Mouse (Mus musculus) G1E (cell line): Measurements from ENCODE around the gene Atoh1. TPM values are rescaled to one million over a fixed set of nuclear protein-coding genes. Genes with fewer than 3 reads are reported as not detected.

Source experiments
- ATAC-seq: 2 replicates; pipeline ENCODE4 v1.8.0; 2016; ENCODE audit warnings: mild to moderate bottlenecking; ENCODE audit not compliant: insufficient number of reproducible peaks, poor library complexity, low FRiP score, severe bottlenecking; ENCODE audit errors: extremely low read depth
- DNase-seq: peaks from one replicate; pipeline ENCODE4 v3.0.0; 2012; ENCODE audit warnings: low spot score
- H3K27me3 ChIP-seq: 2 replicates; pipeline ENCODE4 v1.6.1; 2012; ENCODE audit warnings: mild to moderate bottlenecking, low read length, inconsistent platforms; ENCODE audit not compliant: insufficient read depth
- H3K36me3 ChIP-seq: replicated peaks from 2 replicates; pipeline ENCODE3; 2012; ENCODE audit warnings: mild to moderate bottlenecking, inconsistent platforms
- H3K4me1 ChIP-seq: 2 replicates; pipeline ENCODE4 v1.6.1; 2012; ENCODE audit warnings: low read depth, low read length, inconsistent platforms, mixed read lengths; ENCODE audit not compliant: insufficient read depth
- H3K4me3 ChIP-seq: 2 replicates; pipeline ENCODE4 v1.5.1; 2012; ENCODE audit warnings: low read depth, mild to moderate bottlenecking, inconsistent platforms, low read length, moderate library complexity, mixed read lengths
- H3K9me3 ChIP-seq: replicated peaks from 2 replicates; pipeline ENCODE4 v1.6.1; 2012; ENCODE audit warnings: inconsistent platforms
- CTCF ChIP-seq: IDR thresholded peaks from 2 replicates; pipeline ENCODE4 v1.5.1; 2012; ENCODE audit warnings: low read depth, low read length, inconsistent platforms, mixed read lengths
- GATA1 ChIP-seq: IDR thresholded peaks from 2 replicates; pipeline ENCODE4 v1.6.1; 2012; ENCODE audit warnings: borderline replicate concordance, low read length, inconsistent platforms, mixed read lengths
- GATA2 ChIP-seq: IDR thresholded peaks from 2 replicates; pipeline ENCODE4 v1.6.1; 2012; ENCODE audit warnings: low read depth, low read length, inconsistent platforms, borderline replicate concordance
- POLR2AphosphoS5 ChIP-seq: IDR thresholded peaks from 2 replicates; pipeline ENCODE4 v1.6.1; 2012; ENCODE audit warnings: low read depth, low read length, inconsistent platforms; ENCODE audit not compliant: insufficient replicate concordance
- TAL1 ChIP-seq: conservative IDR thresholded peaks from 2 replicates; pipeline ENCODE4 v1.6.1; 2012; ENCODE audit warnings: low read depth, low read length, inconsistent platforms, mixed read lengths
- polyA plus RNA-seq: library from polyadenylated mRNA; stranded (reverse); fragments of >175 nt; gene quantifications from 2 replicates; pipeline ENCODE4 v1.2.3, GENCODE M21; 2012
- total RNA-seq, 2 experiments: library from RNA; stranded (forward) in 1 of 2; stranded (reverse) in 1 of 2; fragments of 200-1000 nt in 1 of 2; fragments of >200 nt in 1 of 2; fragmentation: Nextera tagmentation in 1 of 2; gene quantifications; 2 replicates each; pipeline ENCODE4 v1.2.3; 2014 to 2017

The Atoh1 gene
- total and polyA plus RNA-seq, 3 experiments = not detected

DNA sequence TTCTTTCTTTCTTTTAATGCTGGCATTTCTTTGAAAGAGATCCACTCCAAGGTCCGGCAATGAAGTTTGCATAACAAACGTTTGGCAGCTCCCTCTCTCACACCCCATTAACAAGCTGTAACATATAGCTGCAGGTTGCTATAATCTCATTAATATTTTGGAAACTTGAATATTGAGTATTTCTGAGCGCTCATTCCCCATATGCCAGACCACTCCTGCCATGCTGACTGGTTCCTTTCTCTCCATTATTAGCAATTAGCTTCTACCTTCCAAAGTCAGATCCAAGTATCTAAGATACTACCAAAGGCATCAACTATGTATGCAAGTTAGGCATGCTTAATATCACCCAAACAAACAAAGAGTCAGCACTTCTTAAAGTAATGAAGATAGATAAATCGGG is 4.4 kb downstream of the Atoh1 start:
- ATAC-seq = no peak

DNA sequence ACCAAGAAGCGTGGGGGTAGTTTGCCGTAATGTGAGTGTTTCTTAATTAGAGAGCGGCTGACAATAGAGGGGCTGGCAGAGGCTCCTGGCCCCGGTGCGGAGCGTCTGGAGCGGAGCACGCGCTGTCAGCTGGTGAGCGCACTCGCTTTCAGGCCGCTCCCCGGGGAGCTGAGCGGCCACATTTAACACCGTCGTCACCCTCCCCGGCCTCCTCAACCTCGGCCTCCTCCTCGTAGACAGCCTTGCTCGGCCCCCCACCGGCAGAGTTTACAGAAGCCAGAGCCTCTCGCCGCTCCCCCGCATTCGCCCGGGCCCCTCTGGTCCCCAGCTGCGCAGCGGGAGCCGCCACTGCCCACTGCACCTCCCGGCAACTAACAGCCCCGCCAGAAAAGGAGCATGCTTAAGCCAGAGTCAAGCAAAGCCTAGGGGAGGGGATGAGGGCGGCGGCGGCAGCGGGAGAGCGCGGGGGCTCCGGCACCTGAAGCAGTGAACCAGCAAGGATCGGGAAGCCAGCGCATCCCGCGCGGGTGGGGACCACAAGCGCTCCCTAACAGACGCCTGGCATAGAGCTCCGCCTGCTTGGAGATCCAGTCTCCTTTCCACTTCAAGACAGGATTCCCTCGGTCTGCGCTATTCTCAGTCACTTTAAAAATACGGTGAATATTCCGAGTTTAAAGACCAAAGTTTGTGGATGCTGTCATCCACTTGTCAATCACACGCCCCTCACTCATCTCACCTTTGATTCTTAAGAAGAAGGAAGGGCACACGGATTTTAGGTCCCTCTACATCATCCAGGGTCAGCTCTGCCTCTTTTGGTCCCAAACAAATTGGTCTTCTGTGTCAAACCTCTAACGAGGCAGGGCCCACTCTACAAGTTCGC is 5.8 kb downstream of the Atoh1 start:
- no peaks in the 10 kb centered on the region for H3K36me3 ChIP-seq
- H3K4me1 ChIP-seq = no peaks in the 10 kb centered on the region
- ATAC-seq (no peak), DNase-seq (no peak)
- no peak for TF ChIP-seq TAL1
- no peak for TF ChIP-seq GATA2
- no peak for TF ChIP-seq GATA1
- TF ChIP-seq POLR2AphosphoS5 = no peak
- no peak for TF ChIP-seq CTCF
- H3K27me3 ChIP-seq = peaks cover 7% of the 10 kb centered on the region; the same call in 1 of the 2 replicates
- no peak overlapping the region for H3K4me3 ChIP-seq
- peaks cover 10% of the 10 kb centered on the region for H3K9me3 ChIP-seq

More for the DNA sequence above, 4.4 kb downstream of the Atoh1 start:
- Histone ChIP-seq H3K9me3 (peaks cover 18% of the 10 kb centered on the region), H3K27me3 (peaks cover 14% of the 10 kb centered on the region; the same call in 1 of the 2 replicates), H3K4me1 (no peaks in the 10 kb centered on the region), H3K36me3 (no peaks in the 10 kb centered on the region), H3K4me3 (no peak overlapping the region)
- no peak for DNase-seq
- TF ChIP-seq POLR2AphosphoS5 (no peak), GATA2 (no peak), GATA1 (no peak), TAL1 (no peak), CTCF (no peak)

DNA sequence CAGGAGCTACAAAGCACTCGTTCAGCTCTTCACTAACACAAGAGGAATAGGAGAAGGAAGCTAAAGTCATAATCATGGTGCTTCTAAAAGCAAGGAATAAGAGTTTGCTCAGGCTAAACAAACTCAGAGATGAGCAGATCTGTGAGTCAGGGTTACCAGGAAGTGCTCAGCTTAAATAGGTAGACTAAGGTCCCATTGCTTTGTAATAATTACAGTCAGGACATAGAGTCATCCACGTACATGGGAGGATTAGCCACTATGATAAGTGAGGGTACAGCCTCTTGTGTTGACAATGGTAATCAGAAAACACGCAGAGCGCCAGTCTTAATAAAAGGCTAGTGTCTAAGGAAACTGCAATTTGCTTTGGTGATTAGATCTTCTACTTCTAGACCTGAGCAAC is 7.4 kb downstream of the Atoh1 start:
- Histone ChIP-seq H3K9me3 (peaks cover 5% of the 10 kb centered on the region), H3K27me3 (peaks cover 3% of the 10 kb centered on the region; the same call in 1 of the 2 replicates), H3K4me3 (no peak overlapping the region), H3K36me3 (no peaks in the 10 kb centered on the region), H3K4me1 (no peaks in the 10 kb centered on the region)
- ATAC-seq (no peak), DNase-seq (no peak)
- no peak for TF ChIP-seq CTCF
- TF ChIP-seq GATA2 = no peak
- no peak for TF ChIP-seq POLR2AphosphoS5
- no peak for TF ChIP-seq GATA1
- TF ChIP-seq TAL1 = no peak

DNA sequence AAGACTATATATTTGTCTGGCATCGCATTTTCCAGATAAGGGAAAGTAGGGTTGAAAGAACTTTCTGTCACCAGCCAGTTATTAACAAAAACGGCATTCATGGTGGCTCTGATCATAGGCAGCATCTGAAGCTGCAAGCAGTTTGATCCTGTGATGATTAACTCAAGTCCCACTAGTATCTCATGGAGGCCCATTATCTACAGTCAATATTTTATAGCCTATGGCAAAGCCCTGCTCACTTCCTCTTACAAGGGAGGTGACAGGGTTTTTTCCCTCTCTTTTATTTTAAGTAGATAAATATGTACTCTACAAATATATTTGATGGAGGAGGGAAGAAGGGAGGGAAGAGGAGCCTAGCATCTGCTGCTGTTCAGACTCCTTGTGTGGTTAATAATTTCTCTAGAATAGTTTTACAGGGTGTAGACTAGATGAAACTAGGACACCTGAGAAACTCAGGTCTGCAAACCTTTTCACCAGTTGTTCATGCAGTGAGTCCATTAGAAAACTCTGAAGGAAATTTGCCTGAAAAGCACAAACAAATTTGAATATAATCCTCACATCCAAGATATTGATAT is 14.1 kb downstream of the Atoh1 start:
- no peaks in the 10 kb centered on the region for H3K27me3 ChIP-seq
- H3K9me3 ChIP-seq = no peaks in the 10 kb centered on the region
- no peaks in the 10 kb centered on the region for H3K4me1 ChIP-seq
- no peak for TF ChIP-seq CTCF
- TF ChIP-seq TAL1 = no peak
- no peak for TF ChIP-seq GATA2
- DNase-seq (no peak), ATAC-seq (no peak)
- no peaks in the 10 kb centered on the region for H3K36me3 ChIP-seq
- no peak overlapping the region for H3K4me3 ChIP-seq

DNA sequence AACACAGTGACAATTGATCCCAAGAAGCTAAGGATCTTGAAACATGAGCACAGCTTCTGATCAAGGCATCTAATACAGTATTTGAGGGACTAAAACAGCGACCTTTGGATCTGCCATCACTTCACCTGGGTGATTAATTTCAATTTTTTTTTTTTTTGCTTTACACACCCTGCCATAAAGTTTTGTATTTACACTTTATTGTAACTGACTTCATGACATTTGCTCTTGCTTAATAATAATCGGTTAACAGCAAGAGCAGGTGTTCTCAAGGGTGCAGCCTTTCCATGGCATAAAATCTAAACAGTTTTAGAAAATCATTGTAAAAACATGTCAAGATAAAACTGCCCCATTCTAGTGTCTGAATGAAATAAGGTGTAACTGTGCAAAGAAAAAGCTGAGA is 25.6 kb downstream of the Atoh1 start:
- Histone ChIP-seq H3K4me1 (no peaks in the 10 kb centered on the region), H3K27me3 (no peaks in the 10 kb centered on the region), H3K36me3 (no peaks in the 10 kb centered on the region), H3K4me3 (no peak overlapping the region), H3K9me3 (no peaks in the 10 kb centered on the region)
- DNase-seq = no peak
- no peak for ATAC-seq
- TF ChIP-seq POLR2AphosphoS5 (no peak), GATA1 (no peak)

DNA sequence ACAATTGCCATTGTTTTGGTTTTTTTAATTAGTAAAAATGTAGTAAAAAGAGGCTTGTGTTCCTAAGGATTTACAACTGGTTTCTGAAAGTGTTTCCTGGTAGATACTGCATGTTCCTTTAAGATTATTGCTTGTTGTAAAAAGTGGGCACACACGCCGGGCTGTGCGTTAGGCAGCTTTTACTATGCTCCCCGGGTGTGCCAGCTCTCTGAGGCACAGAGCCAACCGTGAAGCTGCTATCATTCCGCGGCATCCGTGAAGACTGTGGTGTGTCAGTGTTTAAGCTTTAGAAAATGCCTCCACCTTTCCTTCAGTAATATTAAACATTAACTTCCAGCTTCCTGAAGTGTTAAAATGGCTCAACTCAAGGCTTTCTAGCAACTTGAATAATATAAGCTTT is 35.0 kb downstream of the Atoh1 start:
- TF ChIP-seq POLR2AphosphoS5 (no peak), TAL1 (no peak), CTCF (no peak), GATA1 (no peak), GATA2 (no peak)
- ATAC-seq (no peak), DNase-seq (no peak)
- no peaks in the 10 kb centered on the region for H3K27me3 ChIP-seq
- H3K4me1 ChIP-seq = no peaks in the 10 kb centered on the region
- no peak overlapping the region for H3K4me3 ChIP-seq
- H3K36me3 ChIP-seq = no peaks in the 10 kb centered on the region
- no peaks in the 10 kb centered on the region for H3K9me3 ChIP-seq

DNA sequence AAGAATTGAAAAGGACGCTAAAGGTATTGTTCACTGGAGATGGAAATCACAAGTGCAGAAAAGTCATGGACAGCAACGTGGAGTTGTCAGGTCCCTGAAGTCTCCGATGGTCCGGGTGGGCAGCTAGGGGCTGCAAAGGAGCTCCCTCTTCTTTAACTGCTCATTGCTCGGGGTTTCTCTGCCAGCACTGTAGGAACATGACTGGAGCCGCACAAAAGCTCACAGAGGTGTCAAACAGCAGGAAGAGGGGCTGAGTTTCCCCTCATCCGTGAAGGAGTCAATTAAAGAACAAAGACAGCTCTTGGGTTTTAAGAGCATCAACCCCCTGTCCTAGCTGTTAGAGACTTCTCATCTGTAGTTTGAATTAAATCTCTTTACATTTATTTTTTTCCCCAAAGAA is 44.5 kb downstream of the Atoh1 start:
- no peaks in the 10 kb centered on the region for H3K27me3 ChIP-seq
- ATAC-seq = no peak
- no peak for DNase-seq
- H3K4me3 ChIP-seq = no peak overlapping the region
- TF ChIP-seq TAL1 (no peak), GATA1 (no peak), CTCF (no peak), POLR2AphosphoS5 (no peak), GATA2 (no peak)
- no peaks in the 10 kb centered on the region for H3K4me1 ChIP-seq
- no peaks in the 10 kb centered on the region for H3K36me3 ChIP-seq
- no peaks in the 10 kb centered on the region for H3K9me3 ChIP-seq
